Mouse (Mus musculus) lung, postnatal 0 days (tissue): ENCODE results near the gene Slc38a10.

Experiments used
- CTCF ChIP-seq: IDR thresholded peaks from 2 replicates; pipeline ENCODE4 v1.5.1; 2016; ENCODE audit warnings: antibody characterized with exemption, mild to moderate bottlenecking
- EP300 ChIP-seq: IDR thresholded peaks from 2 replicates; pipeline ENCODE4 v1.6.1; 2016; ENCODE audit warnings: antibody characterized with exemption, mild to moderate bottlenecking, control low read depth

DNA sequence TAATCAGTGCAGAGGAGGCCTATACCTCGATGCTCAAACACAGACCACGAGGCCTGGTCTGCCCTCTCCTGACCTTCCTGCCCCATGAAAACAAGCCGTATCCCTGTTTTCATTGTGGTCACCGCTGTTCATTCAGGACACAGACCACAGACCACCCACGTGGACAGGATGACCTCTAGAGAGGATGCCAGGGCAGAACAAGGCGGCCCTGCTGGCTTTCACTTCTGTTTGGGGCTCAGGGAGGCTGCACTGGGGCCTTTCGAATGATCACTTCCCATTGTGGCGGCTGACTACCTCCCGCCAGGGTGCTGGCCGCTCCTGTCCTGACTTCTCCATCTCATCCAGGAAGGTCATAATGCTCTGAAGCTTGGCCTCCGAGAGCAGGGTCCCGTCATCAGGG is 80.1 kb downstream of the Slc38a10 start:
- TF ChIP-seq CTCF (no peak), EP300 (no peak)
